Mouse (Mus musculus) left cerebral cortex, postnatal 4 days (tissue): ENCODE data around the gene D5Ertd579e. TPM values are rescaled to one million over a fixed set of nuclear protein-coding genes. Genes with fewer than 3 reads are reported as not detected.

Experiments used
- DNase-seq: peaks from one replicate; pipeline ENCODE4 v3.0.0-alpha.2; 2022
- intact Hi-C: fragments of 180-260 bp; cut with DNase I; formaldehyde crosslinking; loops from one replicate; pipeline ENCODE4 v1.15.1; 2025
- total RNA-seq, 2 experiments: library from RNA; stranded (reverse); gene quantifications; 2 replicates each; pipeline ENCODE4 v1.2.3; 2021

D5Ertd579e gene
- total RNA-seq, 2 experiments from 2014 or later: 82.6 to 89.0 TPM

DNA sequence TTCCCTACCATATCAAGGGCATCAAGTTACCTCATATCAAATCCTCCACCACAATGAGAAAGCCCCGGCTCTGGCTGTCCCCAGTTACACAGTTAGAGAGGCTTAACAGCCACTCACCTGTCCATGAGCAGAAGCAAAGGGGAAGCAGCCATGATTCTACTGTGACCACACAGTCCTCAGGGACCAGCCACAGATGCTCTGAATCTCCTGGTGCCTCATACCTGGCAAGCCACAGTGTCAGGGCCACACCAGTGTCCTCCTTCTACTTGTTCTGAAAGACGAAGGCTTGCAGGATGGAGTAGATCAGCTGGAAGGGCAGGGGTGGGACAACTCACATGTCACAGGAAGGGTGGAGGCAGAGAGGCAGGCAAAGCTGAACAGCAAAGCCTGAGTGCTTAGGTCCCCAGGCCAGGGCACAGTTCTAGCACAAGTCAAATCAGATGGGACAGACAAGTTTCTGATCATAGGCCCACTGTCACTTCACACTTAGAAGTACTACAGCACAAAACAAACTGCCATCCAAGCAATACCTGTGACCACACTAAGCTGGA lies 142.7 kb downstream of the D5Ertd579e start:
- intact Hi-C loops: no loop called here
- no peak for DNase-seq

GRCm38 (mm10) chr5:36552391-36552790 lies 143.4 kb downstream of the D5Ertd579e start:
- no peak for DNase-seq
- intact Hi-C loops: no loop called here

Other genes with a start within 250 kb of the D5Ertd579e start
- 10 to 100 TPM; 20.5 to 21.1 TPM for gene Grpel1, start 231.0 kb downstream of the D5Ertd579e start, total RNA-seq
- gene Tada2b, start 211.7 kb downstream of the D5Ertd579e start, total RNA-seq: 10 to 100 TPM; 30.8 to 31.0 TPM
- gene Ccdc96, start 211.4 kb downstream of the D5Ertd579e start, total RNA-seq: 1 to 10 TPM; 1.5 TPM
- 100 to 1,000 TPM; 133 to 136 TPM for gene Tbc1d14, start 102.7 kb downstream of the D5Ertd579e start, total RNA-seq
- 10 to 100 TPM; 15.2 to 17.5 TPM for gene Bloc1s4, start 52.6 kb upstream of the D5Ertd579e start, total RNA-seq
- gene Mrfap1, start 100.7 kb upstream of the D5Ertd579e start, total RNA-seq: 100 to 1,000 TPM; 358 TPM
- gene Man2b2, start 134.6 kb upstream of the D5Ertd579e start, total RNA-seq: 10 to 100 TPM; 13.3 to 13.6 TPM
- 100 to 1,000 TPM; 271 to 272 TPM for gene Ppp2r2c, start 172.5 kb upstream of the D5Ertd579e start, total RNA-seq